8 mouse cellular contexts compared by ENCODE assay signal in the genomic region with DNA sequence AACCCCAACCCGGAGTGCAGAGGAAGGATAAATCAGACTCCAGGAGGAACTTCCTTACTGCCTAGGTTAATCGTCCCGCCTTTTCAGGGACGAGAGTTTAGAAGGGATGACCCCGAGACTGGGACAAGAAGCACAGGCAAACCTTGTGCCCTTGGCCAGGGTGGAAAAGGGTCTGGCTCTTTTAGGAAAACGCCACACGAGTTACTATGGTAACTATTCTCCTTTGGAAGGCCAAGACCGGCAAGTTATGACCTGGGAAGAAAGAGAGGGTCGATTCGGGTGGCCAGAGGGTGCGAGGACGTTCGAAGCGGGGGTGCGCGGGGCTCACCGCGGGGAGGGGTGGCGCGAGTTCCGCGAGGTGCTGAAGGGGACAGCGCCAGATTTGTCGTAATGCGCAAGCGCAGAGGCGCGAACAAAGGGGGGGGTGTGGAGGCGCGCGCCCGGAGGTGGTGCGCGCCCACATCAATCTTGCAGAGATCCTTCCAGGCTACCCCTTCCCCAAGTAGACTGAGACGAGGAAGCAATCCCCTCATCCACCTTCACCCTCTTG. TPM values are rescaled to one million over a fixed set of nuclear protein-coding genes. Genes with fewer than 3 reads are reported as not detected.
DNase-seq lines count a peak whose midpoint lies in the region; ATAC-seq and TF ChIP-seq lines count a peak whose summit lies in the region.

A gene (minus strand): TSS at position 401 of the 550 bp plus-strand sequence.

- H3K4me1 ChIP-seq in cerebellum, adult 2 months (ENCODE audit: control insufficient read depth, insufficient read depth, low read length) = peaks cover 25% of the 10 kb centered on the region
- peaks cover 19% of the 10 kb centered on the region for H3K4me1 ChIP-seq in kidney, postnatal 0 days (replicated peaks; ENCODE audit: insufficient read depth, low read length)
- peaks cover 39% of the 10 kb centered on the region for H3K4me1 ChIP-seq in liver, embryonic 15.5 days (replicated peaks)
- H3K4me1 ChIP-seq in neural tube, embryonic 14.5 days (ENCODE audit: control insufficient read depth, insufficient read depth, low read length) = peaks cover 47% of the 10 kb centered on the region

- no peak for TF ChIP-seq CTCF in cerebellum, adult 2 months (IDR thresholded peaks at IDR 0.05; ENCODE audit: borderline replicate concordance, insufficient read depth, low read depth, low read length)
- no peak for TF ChIP-seq CTCF in kidney, postnatal 0 days (IDR thresholded peaks at IDR 0.05; ENCODE audit: low read depth)

- peak; percentile 80 for TF ChIP-seq POLR2A in cerebellum, adult 2 months (IDR thresholded peaks at IDR 0.05; ENCODE audit: borderline replicate concordance, insufficient read depth, low read length)

- peak within 1 kb of the TSS; percentile 84 for H3K27ac ChIP-seq in cerebellum, adult 2 months (ENCODE audit: insufficient read depth, low read length)
- H3K27ac ChIP-seq in kidney, postnatal 0 days = peak within 1 kb of the TSS; percentile 84
- peak within 1 kb of the TSS; percentile 91 for H3K27ac ChIP-seq in liver, embryonic 15.5 days (replicated peaks)
- peak within 1 kb of the TSS; percentile 98 for H3K27ac ChIP-seq in neural tube, embryonic 14.5 days (ENCODE audit: low read depth, low read length)

- peak within 1 kb of the TSS; percentile 70 for H3K9ac ChIP-seq in kidney, postnatal 0 days (ENCODE audit: low read depth, low read length)
- H3K9ac ChIP-seq in liver, embryonic 15.5 days = peak within 1 kb of the TSS; percentile 74
- peak within 1 kb of the TSS; percentile 68 for H3K9ac ChIP-seq in neural tube, embryonic 14.5 days (replicated peaks; ENCODE audit: low read depth, low read length)

- ATAC-seq in granulocyte monocyte progenitor cell, adult 5-6 weeks (replicated peaks; ENCODE audit: poor library complexity, severe bottlenecking) = peak; percentile 25; the same call in 1 of the 2 replicates
- no peak for ATAC-seq in kidney, postnatal 0 days (replicated peaks; ENCODE audit: low FRiP score, low read depth)
- no peak for ATAC-seq in liver, embryonic 15.5 days (ENCODE audit: insufficient read depth)
- no peak for ATAC-seq in neural tube, embryonic 14.5 days (ENCODE audit: low read depth)
- ATAC-seq in megakaryocyte-erythroid progenitor cell, adult 5-6 weeks (replicated peaks; ENCODE audit: low FRiP score, low TSS enrichment, poor library complexity, severe bottlenecking) = no peak

- H3K4me2 ChIP-seq in kidney, postnatal 0 days (ENCODE audit: low read length) = peak within 1 kb of the TSS; percentile 89
- peak within 1 kb of the TSS; percentile 100 for H3K4me2 ChIP-seq in liver, embryonic 15.5 days
- peak within 1 kb of the TSS; percentile 99 for H3K4me2 ChIP-seq in neural tube, embryonic 14.5 days (ENCODE audit: low read depth, low read length)

- WGBS in cerebellum, adult 2 months = under 1% methylated on average over 35 of the region's 35 CpGs
- under 1% methylated on average over 35 of the region's 35 CpGs for WGBS in kidney, postnatal 0 days
- under 1% methylated on average over 35 of the region's 35 CpGs for WGBS in liver, embryonic 15.5 days (ENCODE audit: insufficient replicate concordance)
- WGBS in neural tube, embryonic 14.5 days = under 1% methylated on average over 35 of the region's 35 CpGs

- DNase-seq in spleen, adult 12 weeks (ENCODE audit: low spot score) = peak; percentile 45
- DNase-seq in spleen, postnatal 36 days (ENCODE audit: low spot score in 2 of 2) = no peak
- peak; percentile 83 to 86 for DNase-seq in cerebellum, adult 2 months
- peak; percentile 32 for DNase-seq in kidney, postnatal 0 days (ENCODE audit: low spot score)

- peak within 1 kb of the TSS; percentile 76 for H3K4me3 ChIP-seq in cerebellum, adult 2 months (replicated peaks; ENCODE audit: insufficient read depth, low read depth, low read length)
- H3K4me3 ChIP-seq in kidney, postnatal 0 days (replicated peaks; ENCODE audit: low read depth, low read length) = peak within 1 kb of the TSS; percentile 58
- peak within 1 kb of the TSS; percentile 83 for H3K4me3 ChIP-seq in liver, embryonic 15.5 days (replicated peaks)
- H3K4me3 ChIP-seq in neural tube, embryonic 14.5 days (ENCODE audit: low read depth, low read length) = peak within 1 kb of the TSS; percentile 70

- H3K36me3 ChIP-seq in kidney, postnatal 0 days (ENCODE audit: insufficient read depth, low read length) = peaks cover 13% of the 10 kb centered on the region
- H3K36me3 ChIP-seq in liver, embryonic 15.5 days (replicated peaks) = peaks cover 18% of the 10 kb centered on the region
- peaks cover 16% of the 10 kb centered on the region for H3K36me3 ChIP-seq in neural tube, embryonic 14.5 days (ENCODE audit: control insufficient read depth, insufficient read depth, low read length)

- no peaks in the 10 kb centered on the region for H3K9me3 ChIP-seq in kidney, postnatal 0 days (replicated peaks; ENCODE audit: low read length)
- no peaks in the 10 kb centered on the region for H3K9me3 ChIP-seq in liver, embryonic 15.5 days (replicated peaks)
- H3K9me3 ChIP-seq in neural tube, embryonic 14.5 days (ENCODE audit: control insufficient read depth, low read length) = no peaks in the 10 kb centered on the region

- no peaks in the 10 kb centered on the region for H3K27me3 ChIP-seq in cerebellum, adult 2 months (ENCODE audit: control insufficient read depth, insufficient read depth, low read length)
- H3K27me3 ChIP-seq in kidney, postnatal 0 days (ENCODE audit: insufficient read depth, low read length) = peaks cover 25% of the 10 kb centered on the region
- peaks cover 70% of the 10 kb centered on the region for H3K27me3 ChIP-seq in liver, embryonic 15.5 days
- H3K27me3 ChIP-seq in neural tube, embryonic 14.5 days (ENCODE audit: control insufficient read depth, insufficient read depth, low read length) = peaks cover 2% of the 10 kb centered on the region; the same call in 1 of the 2 replicates

RNA-seq across cellular contexts. Expression of the gene that starts here (rescaled TPM):
- polyA plus RNA-seq in cerebellum, adult 2 months (2012; rRNA removed) = 194 and 207 TPM in 2 replicates
- total RNA-seq in granulocyte monocyte progenitor cell, adult 5-6 weeks (2014; fragmentation: Nextera tagmentation) = not detected in 2 replicates
- total RNA-seq in granulocyte monocyte progenitor cell, adult 5-6 weeks (2017) = not detected in 2 replicates
- polyA plus RNA-seq in kidney, postnatal 0 days (2015; fragmentation: Nextera tagmentation; extraction: Ambion mirVana) = 2.7 and 2.9 TPM in 2 replicates
- 5.0 and 5.7 TPM in 2 replicates for polyA plus RNA-seq in liver, embryonic 15.5 days (2015; fragmentation: Nextera tagmentation; extraction: Ambion mirVana)
- polyA plus RNA-seq in neural tube, embryonic 14.5 days (2014; fragmentation: Nextera tagmentation; extraction: Ambion mirVana) = 85.8 and 127 TPM in 2 replicates
- 3.4 and 7.1 TPM in 2 replicates for total RNA-seq in megakaryocyte-erythroid progenitor cell, adult 5-6 weeks (2014; fragmentation: Nextera tagmentation)
- total RNA-seq in megakaryocyte-erythroid progenitor cell, adult 5-6 weeks (2017) = 0.99 TPM in 1 of 2 replicates, not detected in the other

Comparison
In these comparisons a context has a peak if more than half of its experiments do, and no peak if none do; other contexts are left out.
1. RNA of the gene that starts here (polyA plus RNA-seq): 194 to 207 TPM in cerebellum, adult 2 months and 85.8 to 127 TPM in neural tube, embryonic 14.5 days; 5.0 to 5.7 TPM in liver, embryonic 15.5 days and 2.7 to 2.9 TPM in kidney, postnatal 0 days; every median in the first group is over 10 times any median in the second.
2. DNase-seq: peak in spleen, adult 12 weeks (single experiment), cerebellum, adult 2 months (2 of 2) and kidney, postnatal 0 days (single experiment); none in spleen, postnatal 36 days (0 of 2).
3. Peak in ATAC-seq in granulocyte monocyte progenitor cell, adult 5-6 weeks; RNA of the gene not detected or under 1 TPM.
4. Peak in every context shown above with its lines, with median percentiles within 50 percentile points of each other: H3K27ac ChIP-seq, H3K4me3 ChIP-seq, H3K4me2 ChIP-seq and H3K9ac ChIP-seq.